Mouse (Mus musculus) MEL (cell line): ENCODE results near the gene Trappc6a.

Source experiments
- CTCF ChIP-seq, 3 experiments: IDR thresholded peaks in 2 of 3; conservative IDR thresholded peaks in 1 of 3; 2 replicates each; pipeline ENCODE4 v1.5.1; 2011 to 2012; ENCODE audit warnings: low read length in 3 of 3, low read depth in 2 of 3, mild to moderate bottlenecking in 2 of 3, improper control_type of control experiment in 1 of 3, inconsistent platforms in 1 of 3, mixed read lengths in 1 of 3, moderate library complexity in 1 of 3; ENCODE audit not compliant: control insufficient read depth in 1 of 3, insufficient read depth in 1 of 3, poor library complexity in 1 of 3, severe bottlenecking in 1 of 3
- EP300 ChIP-seq, 2 experiments: IDR thresholded peaks; 2 replicates each; pipeline ENCODE4 v1.6.1; 2011; ENCODE audit warnings: improper control_type of control experiment in 2 of 2, low read length in 2 of 2, low read depth in 1 of 2, mild to moderate bottlenecking in 1 of 2
- GATA1 ChIP-seq: IDR thresholded peaks from 2 replicates; pipeline ENCODE4 v1.6.1; 2011; ENCODE audit warnings: low read depth, low read length, improper control_type of control experiment
- KAT2A ChIP-seq: conservative IDR thresholded peaks from 2 replicates; pipeline ENCODE4 v1.6.1; 2012; ENCODE audit warnings: low read depth, low read length, improper control_type of control experiment, inconsistent platforms
- MAFK ChIP-seq: IDR thresholded peaks from 2 replicates; pipeline ENCODE4 v1.6.1; 2011; ENCODE audit warnings: low read depth, mild to moderate bottlenecking, low read length, improper control_type of control experiment, borderline replicate concordance
- NRF1 ChIP-seq: IDR thresholded peaks from 2 replicates; pipeline ENCODE4 v1.6.1; 2014; ENCODE audit warnings: low read depth, mild to moderate bottlenecking, inconsistent platforms, low read length, improper control_type of control experiment, moderate library complexity; ENCODE audit not compliant: poor library complexity, insufficient read depth, severe bottlenecking
- POLR2A ChIP-seq, 2 experiments: IDR thresholded peaks; 2 replicates each; pipeline ENCODE4 v1.6.1; 2011 to 2012; ENCODE audit warnings: low read length in 2 of 2, mild to moderate bottlenecking in 2 of 2, control low read depth in 1 of 2, improper control_type of control experiment in 1 of 2, low read depth in 1 of 2, moderate library complexity in 1 of 2; ENCODE audit not compliant: control insufficient read depth in 1 of 2, insufficient read depth in 1 of 2, poor library complexity in 1 of 2
- RAD21 ChIP-seq: IDR thresholded peaks from 2 replicates; pipeline ENCODE4 v1.6.1; 2011; ENCODE audit warnings: mild to moderate bottlenecking, low read depth, low read length, improper control_type of control experiment
- ZC3H11A ChIP-seq: IDR thresholded peaks from 2 replicates; pipeline ENCODE4 v1.6.1; 2012; ENCODE audit warnings: low read depth, mild to moderate bottlenecking, inconsistent platforms, low read length, improper control_type of control experiment
- ZNF384 ChIP-seq: IDR thresholded peaks from 2 replicates; pipeline ENCODE4 v1.6.1; 2012; ENCODE audit warnings: low read depth, mild to moderate bottlenecking, inconsistent platforms, low read length, improper control_type of control experiment

DNA sequence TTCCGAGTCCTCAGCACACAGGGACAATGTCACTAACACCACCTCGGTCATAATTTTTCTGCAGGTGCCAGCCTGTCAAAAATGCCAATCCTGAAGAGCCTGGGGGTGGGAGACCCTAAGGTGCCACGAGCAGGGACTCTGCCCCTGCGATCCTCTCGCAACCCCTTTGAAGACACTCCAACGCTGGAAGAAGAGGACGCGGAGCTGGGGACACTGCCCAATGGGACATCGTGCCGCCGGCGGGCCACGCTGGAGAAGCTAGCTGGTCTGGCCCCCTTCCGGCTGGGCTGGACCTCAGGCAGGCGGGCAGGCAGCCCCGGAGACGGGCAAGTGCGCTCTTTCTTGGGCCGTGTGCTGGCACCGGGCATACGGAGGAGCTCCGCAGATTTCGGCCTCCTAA, 38.8 kb upstream of the Trappc6a start:
- TF ChIP-seq GATA1 = no peak
- TF ChIP-seq CTCF (IDR thresholded peaks at IDR 0.05 in 2 of 3, conservative IDR thresholded peaks at IDR 0.05 in 1 of 3; ENCODE audit: control insufficient read depth in 1 of 3, insufficient read depth in 1 of 3, low read depth in 2 of 3, low read length in 3 of 3, poor library complexity in 1 of 3, severe bottlenecking in 1 of 3) = no peak
- TF ChIP-seq RAD21 = no peak
- TF ChIP-seq KAT2A = no peak
- no peak for TF ChIP-seq ZNF384
- TF ChIP-seq NRF1 = no peak
- no peak for TF ChIP-seq EP300 (IDR thresholded peaks at IDR 0.05; ENCODE audit: low read depth in 1 of 2, low read length in 2 of 2)
- no peak for TF ChIP-seq POLR2A (IDR thresholded peaks at IDR 0.05; ENCODE audit: control insufficient read depth in 1 of 2, insufficient read depth in 1 of 2, low read depth in 1 of 2, low read length in 2 of 2, poor library complexity in 1 of 2)
- TF ChIP-seq ZC3H11A = no peak
- TF ChIP-seq MAFK = no peak
